ENCODE assay signal across 8 mouse cellular contexts in genomic region chr5:121215380-121216125, GRCm38 (mm10). TPM values are rescaled to one million over a fixed set of nuclear protein-coding genes. Genes with fewer than 3 reads are reported as not detected.
DNase-seq lines count a peak whose midpoint lies in the region; ATAC-seq and TF ChIP-seq lines count a peak whose summit lies in the region.

No protein-coding gene starts in this region.

- ATAC-seq in megakaryocyte progenitor cell, adult 5-6 weeks (replicated peaks; ENCODE audit: poor library complexity), result peak; percentile 38

- H3K27ac ChIP-seq in heart, adult 2 months, result no peak overlapping the region
- no peak overlapping the region for H3K27ac ChIP-seq in left cerebral cortex, adult 2 months

- no peaks in the 10 kb centered on the region for H3K27me3 ChIP-seq in heart, adult 2 months (ENCODE audit: control insufficient read depth, insufficient read depth, low read length)

- no peaks in the 10 kb centered on the region for H3K4me1 ChIP-seq in heart, adult 2 months (ENCODE audit: control insufficient read depth, insufficient read depth, low read length)

- peak; percentile 98; the same call in 1 of the 2 replicates for TF ChIP-seq CTCF in heart, adult 2 months (IDR thresholded peaks at IDR 0.05)
- peak; percentile 97 for TF ChIP-seq CTCF in left cerebral cortex, adult 2 months (IDR thresholded peaks at IDR 0.05)

- DNase-seq in heart, adult 2 months, result peak; percentile 52 to 73
- no peak for DNase-seq in heart, adult 11 months
- DNase-seq in Muller cell, postnatal 12 days (ENCODE audit: inconsistent ontology term), result peak; percentile 62
- DNase-seq in cerebellum, postnatal 14 days, result peak; percentile 87 to 88
- DNase-seq in gastrocnemius, postnatal 4 days (ENCODE audit: low spot score in 2 of 2), result peak; percentile 40 to 64
- DNase-seq in left cerebral cortex, adult 2 months (ENCODE audit: extremely low spot score in 1 of 2, low spot score in 2 of 2), result peak; percentile 68 to 75
- DNase-seq in spleen, postnatal 4 days (ENCODE audit: low spot score in 2 of 2), result peak; percentile 79 to 89

- TF ChIP-seq POLR2A in heart, adult 2 months (IDR thresholded peaks at IDR 0.05; ENCODE audit: insufficient read depth, low read depth, low read length), result no peak

- no peak overlapping the region for H3K4me3 ChIP-seq in heart, adult 2 months
- H3K4me3 ChIP-seq in left cerebral cortex, adult 2 months, result no peak overlapping the region

- H3K36me3 ChIP-seq in heart, adult 2 months (ENCODE audit: control insufficient read depth, insufficient read depth, low read length), result no peaks in the 10 kb centered on the region; the same call in 1 of the 2 replicates

- 34% methylated on average over 13 of the region's 13 CpGs for WGBS in heart, adult 2 months

- TF ChIP-seq EP300 in heart, adult 2 months (IDR thresholded peaks at IDR 0.05; ENCODE audit: insufficient read depth, low read depth, low read length), result peak; percentile 80; the same call in 1 of the 2 replicates

- intact Hi-C loops in heart, adult 2 months (cut with DNase I), result loop anchor here (1.0 to 5.0 kb wide), 2 partner anchors 52 to 177 kb away; no protein-coding TSS in a partner anchor
- intact Hi-C loops in left cerebral cortex, adult 2 months (cut with DNase I), result loop anchor here (5.0 kb wide), 2 partner anchors 67 to 162 kb away; no protein-coding TSS in a partner anchor

- H3K79me2 ChIP-seq in heart, adult 2 months (replicated peaks; ENCODE audit: control insufficient read depth, insufficient read depth, low read length), result no peaks in the 10 kb centered on the region

- H3K9ac ChIP-seq in heart, adult 2 months (ENCODE audit: low read depth, low read length), result no peak overlapping the region

RNA-seq across cellular contexts. Expression of gene Hectd4, which starts 4.5 kb away (rescaled TPM):
- total RNA-seq in heart, adult 2 months (2021), result 10 to 100 TPM; 22.6 to 23.1 TPM
- polyA plus RNA-seq in heart, adult 2 months (2012; rRNA removed), result 9.8 and 13.8 TPM in 2 replicates
- total RNA-seq in gastrocnemius, postnatal 4 days (2021), result 10 to 100 TPM; 17.3 to 20.3 TPM
- 100 to 1,000 TPM; 186 to 205 TPM for total RNA-seq in left cerebral cortex, adult 2 months (2021)
- total RNA-seq in megakaryocyte progenitor cell, adult 5-6 weeks (2015), result 16.2 and 22.8 TPM in 2 replicates
- total RNA-seq in megakaryocyte progenitor cell, adult 5-6 weeks (2017), result 6.5 and 9.2 TPM in 2 replicates

RNA-seq across cellular contexts. Expression of gene Rpl6, which starts 11.3 kb away (rescaled TPM):
- 100 to 1,000 TPM; 482 to 571 TPM for total RNA-seq in heart, adult 2 months (2021)
- 168 and 230 TPM in 2 replicates for polyA plus RNA-seq in heart, adult 2 months (2012; rRNA removed)
- total RNA-seq in gastrocnemius, postnatal 4 days (2021), result 100 to 1,000 TPM; 868 to 943 TPM
- 100 to 1,000 TPM; 412 to 420 TPM for total RNA-seq in left cerebral cortex, adult 2 months (2021)
- 2,970 and 3,030 TPM in 2 replicates for total RNA-seq in megakaryocyte progenitor cell, adult 5-6 weeks (2015)
- total RNA-seq in megakaryocyte progenitor cell, adult 5-6 weeks (2017), result 1,387 and 1,567 TPM in 2 replicates

RNA-seq across cellular contexts. Expression of gene Ptpn11, which starts 24.4 kb away (rescaled TPM):
- total RNA-seq in heart, adult 2 months (2021), result 100 to 1,000 TPM; 159 to 205 TPM
- polyA plus RNA-seq in heart, adult 2 months (2012; rRNA removed), result 50.7 and 91.1 TPM in 2 replicates
- total RNA-seq in gastrocnemius, postnatal 4 days (2021), result 10 to 100 TPM; 82.3 to 85.0 TPM
- 10 to 100 TPM; 95.4 to 96.8 TPM for total RNA-seq in left cerebral cortex, adult 2 months (2021)
- total RNA-seq in megakaryocyte progenitor cell, adult 5-6 weeks (2015), result 20.8 TPM in 2 replicates
- total RNA-seq in megakaryocyte progenitor cell, adult 5-6 weeks (2017), result 41.5 and 48.1 TPM in 2 replicates

Comparison
In these comparisons a context has a peak if more than half of its experiments do, and no peak if none do; other contexts are left out.
1. RNA of gene Hectd4, which starts 4.5 kb away (total RNA-seq): 186 to 205 TPM in left cerebral cortex, adult 2 months; 22.6 to 23.1 TPM in heart, adult 2 months, 6.5 to 22.8 TPM in megakaryocyte progenitor cell, adult 5-6 weeks and 17.3 to 20.3 TPM in gastrocnemius, postnatal 4 days; every median in the first group is over 4 times any median in the second.